Mouse (Mus musculus) liver, embryonic 13.5 days (tissue): ENCODE data around the gene Vgll4. TPM values are rescaled to one million over a fixed set of nuclear protein-coding genes. Genes with fewer than 3 reads are reported as not detected.

Experiments
- ATAC-seq: fragments of 200-750 bp; cut with Nextera tagmentation; 2 replicates; pipeline ENCODE4 v1.8.0; 2017; ENCODE audit warnings: low read depth, mild to moderate bottlenecking, moderate number of reproducible peaks, moderate library complexity
- DNase-seq: peaks from one replicate; pipeline ENCODE4 v3.0.0; 2022
- H3K27ac ChIP-seq: fragments of 300-500 bp; sonication (generic); 2 replicates; pipeline ENCODE4 v1.5.1; 2015; ENCODE audit warnings: moderate library complexity, mild to moderate bottlenecking, inconsistent platforms
- H3K27me3 ChIP-seq: fragments of 300-500 bp; sonication (generic); 2 replicates; pipeline ENCODE4 v1.6.1; 2015; ENCODE audit warnings: mild to moderate bottlenecking, inconsistent platforms
- H3K36me3 ChIP-seq: fragments of 300-500 bp; sonication (generic); 2 replicates; pipeline ENCODE4 v1.6.1; 2015; ENCODE audit warnings: mild to moderate bottlenecking, inconsistent platforms
- H3K4me1 ChIP-seq: fragments of 300-500 bp; sonication (generic); replicated peaks from 2 replicates; pipeline ENCODE4 v1.6.1; 2015; ENCODE audit warnings: inconsistent platforms
- H3K4me2 ChIP-seq: fragments of 300-500 bp; sonication (generic); 2 replicates; pipeline ENCODE4 v1.6.1; 2015; ENCODE audit warnings: inconsistent platforms, mild to moderate bottlenecking, moderate library complexity
- H3K4me3 ChIP-seq: fragments of 300-500 bp; sonication (generic); replicated peaks from 2 replicates; pipeline ENCODE4 v1.5.1; 2015; ENCODE audit warnings: mild to moderate bottlenecking, inconsistent platforms
- H3K9ac ChIP-seq: fragments of 300-500 bp; sonication (generic); 2 replicates; pipeline ENCODE4 v1.6.1; 2015; ENCODE audit warnings: mild to moderate bottlenecking, inconsistent platforms
- H3K9me3 ChIP-seq: fragments of 300-500 bp; sonication (generic); replicated peaks from 2 replicates; pipeline ENCODE4 v1.6.1; 2016; ENCODE audit warnings: inconsistent platforms
- WGBS: fragments of 180-500 bp; shearing (Covaris S2); methylation state at CpG from one replicate; pipeline ENCODE4 v1.1.7; 2015; ENCODE audit not compliant: insufficient replicate concordance; 5-methylcytosine and 5-hydroxymethylcytosine counted together
- polyA plus RNA-seq: library from polyadenylated mRNA; unstranded; fragments of >200 nt; fragmentation: Nextera tagmentation; extraction: Ambion mirVana; gene quantifications from 2 replicates; pipeline ENCODE4 v1.2.1, GENCODE M21; 2015

Gene Vgll4
- polyA plus RNA-seq, 1 experiment from 2014 or later: 13.9 TPM

GRCm38 (mm10) chr6:114998374-114999031, 28.7 kb upstream of the Vgll4 start:
- Histone ChIP-seq H3K4me1 (no peaks in the 10 kb centered on the region), H3K9ac (no peak overlapping the region), H3K9me3 (no peaks in the 10 kb centered on the region), H3K27ac (no peak overlapping the region), H3K4me2 (no peak overlapping the region), H3K36me3 (peaks cover 5% of the 10 kb centered on the region; the same call in 1 of the 2 replicates), H3K27me3 (no peaks in the 10 kb centered on the region), H3K4me3 (no peak overlapping the region)
- DNase-seq: no peak
- WGBS: 71% methylated on average over 16 of the region's 16 CpGs
- ATAC-seq: no peak

- no peak for ATAC-seq
- WGBS: 68% methylated on average over 5 of the region's 5 CpGs
Measured at GRCm38 (mm10) chr6:114997471-114997870, 27.7 kb upstream of the Vgll4 start.

GRCm38 (mm10) chr6:114996910-114997309, 27.1 kb upstream of the Vgll4 start:
- H3K9me3 ChIP-seq: no peaks in the 10 kb centered on the region
- WGBS: 78% methylated on average over 5 of the region's 5 CpGs
- no peaks in the 10 kb centered on the region for H3K4me1 ChIP-seq
- H3K27me3 ChIP-seq: no peaks in the 10 kb centered on the region
- no peak for ATAC-seq
- no peak for DNase-seq
- H3K9ac ChIP-seq: no peak overlapping the region
- H3K4me2 ChIP-seq: no peak overlapping the region
- no peak overlapping the region for H3K27ac ChIP-seq
- no peak overlapping the region for H3K4me3 ChIP-seq
- H3K36me3 ChIP-seq: peaks cover 5% of the 10 kb centered on the region; the same call in 1 of the 2 replicates

More at GRCm38 (mm10) chr6:114997471-114997870, 27.7 kb upstream of the Vgll4 start:
- no peaks in the 10 kb centered on the region for H3K27me3 ChIP-seq
- DNase-seq: no peak
- H3K9ac ChIP-seq: no peak overlapping the region
- H3K4me2 ChIP-seq: no peak overlapping the region
- no peak overlapping the region for H3K27ac ChIP-seq
- H3K36me3 ChIP-seq: peaks cover 5% of the 10 kb centered on the region; the same call in 1 of the 2 replicates
- no peaks in the 10 kb centered on the region for H3K4me1 ChIP-seq
- H3K9me3 ChIP-seq: no peaks in the 10 kb centered on the region
- H3K4me3 ChIP-seq: no peak overlapping the region

GRCm38 (mm10) chr6:114994079-114994478, 24.3 kb upstream of the Vgll4 start:
- Histone ChIP-seq H3K4me1 (no peaks in the 10 kb centered on the region), H3K27me3 (no peaks in the 10 kb centered on the region), H3K36me3 (no peaks in the 10 kb centered on the region), H3K4me3 (no peak overlapping the region), H3K9me3 (no peaks in the 10 kb centered on the region), H3K4me2 (no peak overlapping the region), H3K27ac (no peak overlapping the region), H3K9ac (no peak overlapping the region)
- 64% methylated on average over 5 of the region's 5 CpGs for WGBS
- no peak for ATAC-seq
- DNase-seq: no peak

- no peak for DNase-seq
- 71% methylated on average over 8 of the region's 8 CpGs for WGBS
- ATAC-seq: no peak
- Histone ChIP-seq H3K36me3 (no peaks in the 10 kb centered on the region), H3K27ac (no peak overlapping the region), H3K4me2 (no peak overlapping the region), H3K4me1 (no peaks in the 10 kb centered on the region), H3K9ac (no peak overlapping the region), H3K4me3 (no peak overlapping the region), H3K27me3 (no peaks in the 10 kb centered on the region), H3K9me3 (no peaks in the 10 kb centered on the region)
Measured at GRCm38 (mm10) chr6:114993659-114994058, 23.9 kb upstream of the Vgll4 start.

- no peaks in the 10 kb centered on the region for H3K4me1 ChIP-seq
- H3K4me2 ChIP-seq: no peak overlapping the region
- H3K27me3 ChIP-seq: no peaks in the 10 kb centered on the region
- no peak overlapping the region for H3K9ac ChIP-seq
- H3K9me3 ChIP-seq: no peaks in the 10 kb centered on the region
- DNase-seq: no peak
- no peak overlapping the region for H3K27ac ChIP-seq
- H3K36me3 ChIP-seq: no peaks in the 10 kb centered on the region
- 78% methylated on average over 4 of the region's 4 CpGs for WGBS
- no peak overlapping the region for H3K4me3 ChIP-seq
- ATAC-seq: no peak
Measured at GRCm38 (mm10) chr6:114991909-114992308, 22.1 kb upstream of the Vgll4 start.

- H3K36me3 ChIP-seq: no peaks in the 10 kb centered on the region
- H3K4me2 ChIP-seq: no peak overlapping the region
- no peaks in the 10 kb centered on the region for H3K4me1 ChIP-seq
- ATAC-seq: no peak
- H3K27ac ChIP-seq: no peak overlapping the region
- 50% methylated on average over 3 of the region's 3 CpGs for WGBS
- H3K9ac ChIP-seq: no peak overlapping the region
- H3K9me3 ChIP-seq: no peaks in the 10 kb centered on the region
- no peak overlapping the region for H3K4me3 ChIP-seq
- no peaks in the 10 kb centered on the region for H3K27me3 ChIP-seq
- DNase-seq: no peak
Measured at GRCm38 (mm10) chr6:114988619-114988980, 18.8 kb upstream of the Vgll4 start.

GRCm38 (mm10) chr6:114987966-114988618, 18.3 kb upstream of the Vgll4 start:
- Histone ChIP-seq H3K9ac (no peak overlapping the region), H3K4me2 (no peak overlapping the region), H3K4me3 (no peak overlapping the region), H3K4me1 (no peaks in the 10 kb centered on the region), H3K27me3 (no peaks in the 10 kb centered on the region), H3K27ac (no peak overlapping the region), H3K36me3 (no peaks in the 10 kb centered on the region), H3K9me3 (no peaks in the 10 kb centered on the region)
- ATAC-seq (no peak), DNase-seq (no peak)
- 53% methylated on average over 7 of the region's 7 CpGs for WGBS

- Histone ChIP-seq H3K27ac (no peak overlapping the region), H3K36me3 (no peaks in the 10 kb centered on the region), H3K27me3 (no peaks in the 10 kb centered on the region), H3K4me3 (no peak overlapping the region), H3K9me3 (no peaks in the 10 kb centered on the region), H3K9ac (no peak overlapping the region), H3K4me1 (no peaks in the 10 kb centered on the region), H3K4me2 (no peak overlapping the region)
- no peak for DNase-seq
- ATAC-seq: no peak
- WGBS: 62% methylated on average over 7 of the region's 7 CpGs
Measured at GRCm38 (mm10) chr6:114982671-114983070, 12.9 kb upstream of the Vgll4 start.

GRCm38 (mm10) chr6:114979715-114980114, 9.9 kb upstream of the Vgll4 start:
- Histone ChIP-seq H3K9me3 (no peaks in the 10 kb centered on the region), H3K27me3 (no peaks in the 10 kb centered on the region), H3K27ac (no peak overlapping the region), H3K4me3 (no peak overlapping the region), H3K36me3 (no peaks in the 10 kb centered on the region), H3K4me1 (no peaks in the 10 kb centered on the region), H3K9ac (no peak overlapping the region), H3K4me2 (no peak overlapping the region)
- 7% methylated on average over 1 of the region's 1 CpGs for WGBS
- DNase-seq: no peak
- ATAC-seq: peak; percentile 31; the same call in 1 of the 2 replicates

- no peak for DNase-seq
- ATAC-seq: no peak
- Histone ChIP-seq H3K4me1 (no peaks in the 10 kb centered on the region), H3K27me3 (0 out of 2 replicates have a peak, but pooled peaks cover 4% of the 10 kb centered on the region), H3K36me3 (no peaks in the 10 kb centered on the region), H3K4me2 (no peak overlapping the region), H3K9ac (no peak overlapping the region), H3K27ac (no peak overlapping the region), H3K9me3 (no peaks in the 10 kb centered on the region), H3K4me3 (no peak overlapping the region)
- 74% methylated on average over 7 of the region's 7 CpGs for WGBS
Measured at GRCm38 (mm10) chr6:114976915-114977419, 7.2 kb upstream of the Vgll4 start.

GRCm38 (mm10) chr6:114974331-114974730, 4.5 kb upstream of the Vgll4 start:
- Histone ChIP-seq H3K4me3 (no peak overlapping the region), H3K27me3 (peaks cover 28% of the 10 kb centered on the region), H3K4me1 (peaks cover 7% of the 10 kb centered on the region), H3K27ac (no peak overlapping the region), H3K9me3 (no peaks in the 10 kb centered on the region), H3K4me2 (no peak overlapping the region), H3K9ac (no peak overlapping the region), H3K36me3 (no peaks in the 10 kb centered on the region)
- no peak for DNase-seq
- ATAC-seq: no peak
- 72% methylated on average over 1 of the region's 1 CpGs for WGBS
